Mouse (Mus musculus) midbrain, embryonic 16.5 days (tissue): ENCODE results near the gene Ccdc87. TPM values are rescaled to one million over a fixed set of nuclear protein-coding genes. Genes with fewer than 3 reads are reported as not detected.

Experiments used
- polyA plus RNA-seq: library from polyadenylated mRNA; unstranded; fragments of >200 nt; fragmentation: Nextera tagmentation; extraction: Ambion mirVana; gene quantifications from 2 replicates; pipeline ENCODE4 v1.2.1, GENCODE M21; 2015

Ccdc87 gene
- polyA plus RNA-seq, 1 experiment from 2014 or later, result 0.99 TPM

Other genes with a start within 250 kb of the Ccdc87 start
- 10.4 and 11.3 TPM in 2 replicates for gene Lrfn4, start 223.7 kb upstream of the Ccdc87 start, polyA plus RNA-seq
- 51.4 and 52.4 TPM in 2 replicates for gene Rce1, start 213.7 kb upstream of the Ccdc87 start, polyA plus RNA-seq
- 5.4 and 6.6 TPM in 2 replicates for gene Gm960, start 140.7 kb upstream of the Ccdc87 start, polyA plus RNA-seq
- 32.2 and 32.4 TPM in 2 replicates for gene Sptbn2, start 128.2 kb upstream of the Ccdc87 start, polyA plus RNA-seq
- 149 and 164 TPM in 2 replicates for gene Rbm4b, start 82.9 kb upstream of the Ccdc87 start, polyA plus RNA-seq
- gene Rbm4, start 45.5 kb upstream of the Ccdc87 start, polyA plus RNA-seq, result 78.8 and 87.2 TPM in 2 replicates
- 19.0 and 21.2 TPM in 2 replicates for gene Gm21992, start 27.8 kb upstream of the Ccdc87 start, polyA plus RNA-seq
- 60.3 and 67.8 TPM in 2 replicates for gene Rbm14, start 27.7 kb upstream of the Ccdc87 start, polyA plus RNA-seq
- 33.3 and 42.5 TPM in 2 replicates for gene Ccs, start within 50 bp of the Ccdc87 start, polyA plus RNA-seq
- 85.8 and 87.4 TPM in 2 replicates for gene Ctsf, start 15.8 kb downstream of the Ccdc87 start, polyA plus RNA-seq
- gene Actn3, start 38.5 kb downstream of the Ccdc87 start, polyA plus RNA-seq, result 1.9 and 2.4 TPM in 2 replicates
- gene Zdhhc24, start 39.3 kb downstream of the Ccdc87 start, polyA plus RNA-seq, result 22.7 and 26.1 TPM in 2 replicates
- 9.6 and 9.7 TPM in 2 replicates for gene Bbs1, start 67.3 kb downstream of the Ccdc87 start, polyA plus RNA-seq
- gene Dpp3, start 88.9 kb downstream of the Ccdc87 start, polyA plus RNA-seq, result 108 and 109 TPM in 2 replicates
- 11.3 and 17.0 TPM in 2 replicates for gene Peli3, start 103.8 kb downstream of the Ccdc87 start, polyA plus RNA-seq
- gene Mrpl11, start 122.8 kb downstream of the Ccdc87 start, polyA plus RNA-seq, result 101 and 107 TPM in 2 replicates
- gene Npas4, start 150.9 kb downstream of the Ccdc87 start, polyA plus RNA-seq, result 0.58 and 0.82 TPM in 2 replicates
- gene Slc29a2, start 184.5 kb downstream of the Ccdc87 start, polyA plus RNA-seq, result 12.1 and 16.0 TPM in 2 replicates
- 82.9 and 102 TPM in 2 replicates for gene B4gat1, start 199.5 kb downstream of the Ccdc87 start, polyA plus RNA-seq
- 2.9 and 4.2 TPM in 2 replicates for gene AC124502.3, start 199.5 kb downstream of the Ccdc87 start, polyA plus RNA-seq
- 26.8 and 36.2 TPM in 2 replicates for gene Brms1, start 202.0 kb downstream of the Ccdc87 start, polyA plus RNA-seq
- 1.5 and 1.8 TPM in 2 replicates for gene Rin1, start 211.1 kb downstream of the Ccdc87 start, polyA plus RNA-seq
- gene Cd248, start 228.7 kb downstream of the Ccdc87 start, polyA plus RNA-seq, result 16.0 and 16.5 TPM in 2 replicates
- gene Tmem151a, start 246.2 kb downstream of the Ccdc87 start, polyA plus RNA-seq, result 22.7 and 31.9 TPM in 2 replicates
- gene Yif1a, start 249.2 kb downstream of the Ccdc87 start, polyA plus RNA-seq, result 39.8 and 46.6 TPM in 2 replicates